Mouse (Mus musculus): ENCODE measurements around the gene Gpr158. TPM values are rescaled to one million over a fixed set of nuclear protein-coding genes. Genes with fewer than 3 reads are reported as not detected.

The Gpr158 gene
- polyA plus RNA-seq (2014; fragmentation: Illumina TruSeq; extraction: RNeasy Lipid Tissue Mini Kit (QIAGEN cat#74804); ENCODE audit: low read depth, low replicate concordance), result not detected

GRCm38 (mm10) chr2:21367345-21368111 lies at the start of gene Gpr158:
Gene Gpr158 (plus strand): TSS chr2:21367542.

Other genes with a start within 250 kb of the Gpr158 start
- 11.0 TPM for gene Enkur, start 162.2 kb upstream of the Gpr158 start, polyA plus RNA-seq (2014; fragmentation: Illumina TruSeq; extraction: RNeasy Lipid Tissue Mini Kit (QIAGEN cat#74804); ENCODE audit: low read depth, low replicate concordance)
- 5.9 TPM for gene Thnsl1, start 161.8 kb upstream of the Gpr158 start, polyA plus RNA-seq (2014; fragmentation: Illumina TruSeq; extraction: RNeasy Lipid Tissue Mini Kit (QIAGEN cat#74804); ENCODE audit: low read depth, low replicate concordance)

Data from adipose tissue, adult 10 weeks (tissue).